ENCODE assay signal across 13 mouse cellular contexts in genomic region chr11:8680650-8681049, GRCm38 (mm10). TPM values are rescaled to one million over a fixed set of nuclear protein-coding genes. Genes with fewer than 3 reads are reported as not detected.
A peak's percentile ranks its signal among the peaks of the same experiment; 100 is the strongest.
DNase-seq lines count a peak whose midpoint lies in the region; ATAC-seq and TF ChIP-seq lines count a peak whose summit lies in the region.
"Had no signal": no experiment of that assay in that cellular context is flagged by ENCODE, and none has a peak within 500 bp of the region (broad histone marks: within the 10 kb centered on the region; RNA-seq: fewer than 3 reads in every experiment).

No protein-coding gene starts in this region.

- ATAC-seq in heart, embryonic 15.5 days (replicated peaks; ENCODE audit: insufficient number of reproducible peaks, insufficient read depth, low FRiP score, low read depth): no peak
- ATAC-seq in embryonic facial prominence, embryonic 15.5 days (ENCODE audit: insufficient number of reproducible peaks, low FRiP score, low TSS enrichment, low read depth): peak; percentile 73
- ATAC-seq in limb, embryonic 14.5 days (ENCODE audit: low FRiP score, low read depth): peak; percentile 47
- ATAC-seq: midbrain, embryonic 13.5 days had no signal

- intact Hi-C loops in heart, adult 2 months (cut with DNase I): no loop called here

- H3K36me3 ChIP-seq in heart, embryonic 15.5 days: no peaks in the 10 kb centered on the region
- H3K36me3 ChIP-seq in heart, adult 2 months (ENCODE audit: control insufficient read depth, insufficient read depth, low read length): no peaks in the 10 kb centered on the region
- H3K36me3 ChIP-seq in embryonic facial prominence, embryonic 15.5 days: no peaks in the 10 kb centered on the region
- no peaks in the 10 kb centered on the region for H3K36me3 ChIP-seq in limb, embryonic 14.5 days (ENCODE audit: control insufficient read depth, insufficient read depth, low read length)
- H3K36me3 ChIP-seq in thymus, adult 2 months (ENCODE audit: control insufficient read depth, insufficient read depth, low read length): no peaks in the 10 kb centered on the region
- H3K36me3 ChIP-seq: midbrain, embryonic 13.5 days had no signal

- H3K4me2 ChIP-seq in heart, embryonic 15.5 days: no peak overlapping the region
- no peak overlapping the region for H3K4me2 ChIP-seq in embryonic facial prominence, embryonic 15.5 days (replicated peaks)
- H3K4me2 ChIP-seq in limb, embryonic 14.5 days (replicated peaks; ENCODE audit: low read depth, low read length, severe bottlenecking): no peak overlapping the region
- H3K4me2 ChIP-seq: hindbrain, embryonic 14.5 days; midbrain, embryonic 13.5 days had no signal

- 32% methylated on average over 7 of the region's 7 CpGs for WGBS in heart, embryonic 15.5 days
- WGBS in heart, adult 2 months: 61% methylated on average over 7 of the region's 7 CpGs
- WGBS in embryonic facial prominence, embryonic 15.5 days: 18% methylated on average over 7 of the region's 7 CpGs
- WGBS in limb, embryonic 14.5 days: 20% methylated on average over 7 of the region's 7 CpGs
- WGBS in thymus, adult 2 months: 88% methylated on average over 7 of the region's 7 CpGs

- no peaks in the 10 kb centered on the region for H3K27me3 ChIP-seq in heart, embryonic 15.5 days
- H3K27me3 ChIP-seq in heart, adult 2 months (ENCODE audit: control insufficient read depth, insufficient read depth, low read length): no peaks in the 10 kb centered on the region
- H3K27me3 ChIP-seq in embryonic facial prominence, embryonic 15.5 days: no peaks in the 10 kb centered on the region
- H3K27me3 ChIP-seq in limb, embryonic 14.5 days (ENCODE audit: control insufficient read depth, insufficient read depth, low read length): no peaks in the 10 kb centered on the region
- no peaks in the 10 kb centered on the region for H3K27me3 ChIP-seq in thymus, adult 2 months (ENCODE audit: control insufficient read depth, insufficient read depth, low read length)
- H3K27me3 ChIP-seq: midbrain, embryonic 13.5 days had no signal

- no peak for DNase-seq in heart, adult 2 months
- DNase-seq in brain, embryonic 14.5 days (ENCODE audit: low read depth): peak; percentile 90
- DNase-seq in limb, embryonic 14.5 days (ENCODE audit: low spot score): peak; percentile 72
- DNase-seq in thymus, adult 2 months: no peak
- DNase-seq in B cell, adult 2 months: no peak
- DNase-seq: cerebellum, adult 2 months; gastrocnemius, adult 2 months; kidney, adult 9 months; left cerebral cortex, postnatal 4 days had no signal

- TF ChIP-seq POLR2A in heart, adult 2 months (IDR thresholded peaks at IDR 0.05; ENCODE audit: insufficient read depth, low read depth, low read length): no peak
- no peak for TF ChIP-seq POLR2A in brain, embryonic 14.5 days (IDR thresholded peaks at IDR 0.05; ENCODE audit: borderline replicate concordance, extremely low read depth, insufficient read depth, insufficient read length, poor library complexity, severe bottlenecking)
- no peak for TF ChIP-seq POLR2A in limb, embryonic 14.5 days (IDR thresholded peaks at IDR 0.05; ENCODE audit: borderline replicate concordance, extremely low read depth, insufficient read depth, insufficient read length)
- no peak for TF ChIP-seq POLR2A in thymus, adult 2 months (IDR thresholded peaks at IDR 0.05; ENCODE audit: control insufficient read depth, extremely low read depth, insufficient read depth, low read length, poor library complexity)

- peaks cover 13% of the 10 kb centered on the region; the same call in 1 of the 2 replicates for H3K4me1 ChIP-seq in heart, embryonic 15.5 days (replicated peaks)
- H3K4me1 ChIP-seq in heart, adult 2 months (ENCODE audit: control insufficient read depth, insufficient read depth, low read length): no peaks in the 10 kb centered on the region
- peaks cover 15% of the 10 kb centered on the region for H3K4me1 ChIP-seq in embryonic facial prominence, embryonic 15.5 days
- peaks cover 17% of the 10 kb centered on the region for H3K4me1 ChIP-seq in limb, embryonic 14.5 days (ENCODE audit: control insufficient read depth, insufficient read depth, low read length)
- peaks cover 31% of the 10 kb centered on the region for H3K4me1 ChIP-seq in thymus, adult 2 months (replicated peaks; ENCODE audit: control insufficient read depth, insufficient read depth, low read length)

- no peak for TF ChIP-seq EP300 in heart, adult 2 months (IDR thresholded peaks at IDR 0.05; ENCODE audit: insufficient read depth, low read depth, low read length)

- no peak for TF ChIP-seq CTCF in heart, adult 2 months (IDR thresholded peaks at IDR 0.05)
- no peak for TF ChIP-seq CTCF in brain, embryonic 14.5 days (IDR thresholded peaks at IDR 0.05; ENCODE audit: borderline replicate concordance, extremely low read depth, insufficient read depth, insufficient read length)
- no peak for TF ChIP-seq CTCF in thymus, adult 2 months (IDR thresholded peaks at IDR 0.05; ENCODE audit: borderline replicate concordance, control insufficient read depth, extremely low read depth, insufficient read depth, low read length, poor library complexity)

- H3K4me3 ChIP-seq in heart, embryonic 15.5 days: no peak overlapping the region
- H3K4me3 ChIP-seq in heart, adult 2 months: no peak overlapping the region
- H3K4me3 ChIP-seq in embryonic facial prominence, embryonic 15.5 days (replicated peaks): no peak overlapping the region; the same call in 1 of the 2 replicates
- no peak overlapping the region for H3K4me3 ChIP-seq in limb, embryonic 14.5 days (replicated peaks; ENCODE audit: low read length)
- no peak overlapping the region for H3K4me3 ChIP-seq in thymus, adult 2 months (ENCODE audit: control insufficient read depth, insufficient read depth, low read length)
- H3K4me3 ChIP-seq: gastrocnemius, adult 2 months; midbrain, embryonic 13.5 days had no signal

- peak overlapping the region; percentile 45; the same call in 1 of the 2 replicates for H3K27ac ChIP-seq in heart, embryonic 15.5 days
- no peak overlapping the region for H3K27ac ChIP-seq in heart, adult 2 months
- H3K27ac ChIP-seq in embryonic facial prominence, embryonic 15.5 days (replicated peaks): peak overlapping the region; percentile 79
- peak overlapping the region; percentile 68 for H3K27ac ChIP-seq in limb, embryonic 14.5 days (replicated peaks; ENCODE audit: low read depth, low read length)
- H3K27ac ChIP-seq in thymus, adult 2 months (ENCODE audit: control insufficient read depth, insufficient read depth, low read length): no peak overlapping the region
- H3K27ac ChIP-seq: gastrocnemius, adult 2 months; hindbrain, embryonic 14.5 days; midbrain, embryonic 13.5 days had no signal

- no peaks in the 10 kb centered on the region for H3K79me2 ChIP-seq in heart, adult 2 months (replicated peaks; ENCODE audit: control insufficient read depth, insufficient read depth, low read length)

- no peaks in the 10 kb centered on the region for H3K9me3 ChIP-seq in heart, embryonic 15.5 days (replicated peaks)
- no peaks in the 10 kb centered on the region for H3K9me3 ChIP-seq in embryonic facial prominence, embryonic 15.5 days (replicated peaks)
- H3K9me3 ChIP-seq in limb, embryonic 14.5 days (ENCODE audit: control insufficient read depth, low read length): no peaks in the 10 kb centered on the region
- H3K9me3 ChIP-seq: midbrain, embryonic 13.5 days had no signal

- no peak overlapping the region for H3K9ac ChIP-seq in heart, embryonic 15.5 days
- no peak overlapping the region for H3K9ac ChIP-seq in heart, adult 2 months (ENCODE audit: low read depth, low read length)
- no peak overlapping the region for H3K9ac ChIP-seq in embryonic facial prominence, embryonic 15.5 days
- H3K9ac ChIP-seq in limb, embryonic 14.5 days (ENCODE audit: low read depth, low read length, severe bottlenecking): no peak overlapping the region
- H3K9ac ChIP-seq: hindbrain, embryonic 14.5 days; midbrain, embryonic 13.5 days had no signal

RNA-seq across cellular contexts. Expression of gene Tns3, which starts 16.3 kb away (rescaled TPM):
- polyA plus RNA-seq in heart, embryonic 15.5 days (2015; fragmentation: Nextera tagmentation; extraction: Ambion mirVana): 16.4 and 22.9 TPM in 2 replicates
- total RNA-seq in heart, adult 2 months (2021): 10 to 100 TPM; 23.1 to 23.9 TPM
- 14.8 and 18.4 TPM in 2 replicates for polyA plus RNA-seq in heart, adult 2 months (2012; rRNA removed)
- polyA plus RNA-seq in brain, embryonic 14.5 days (2012; rRNA removed): 7.3 and 12.1 TPM in 2 replicates
- 23.4 and 25.9 TPM in 2 replicates for polyA plus RNA-seq in embryonic facial prominence, embryonic 15.5 days (2015; fragmentation: Nextera tagmentation; extraction: Ambion mirVana)
- 59.1 and 77.2 TPM in 2 replicates for polyA plus RNA-seq in limb, embryonic 14.5 days (2012; rRNA removed)
- polyA plus RNA-seq in limb, embryonic 14.5 days (2014; fragmentation: Nextera tagmentation; extraction: Ambion mirVana): 27.4 and 33.3 TPM in 2 replicates
- 31.7 and 33.9 TPM in 2 replicates for polyA plus RNA-seq in thymus, adult 2 months (2012; rRNA removed)

Comparison
In these comparisons a context has a peak if more than half of its experiments do, and no peak if none do; other contexts are left out.
1. H3K27ac ChIP-seq: peak in heart, embryonic 15.5 days (single experiment), embryonic facial prominence, embryonic 15.5 days (single experiment) and limb, embryonic 14.5 days (single experiment); none in heart, adult 2 months (single experiment) and thymus, adult 2 months (single experiment).
2. DNase-seq: peak in brain, embryonic 14.5 days (single experiment) and limb, embryonic 14.5 days (single experiment); none in heart, adult 2 months (0 of 2), thymus, adult 2 months (single experiment) and B cell, adult 2 months (0 of 2).